Mouse (Mus musculus): ENCODE data around the gene Cep57.
"Not testable (repeated sequence)": the region's sequence is repeated elsewhere in the genome, so short reads cannot be mapped to it uniquely, and the experiment has no call there.

The Cep57 gene

GRCm38 (mm10) chr9:13790864-13791263, 36.0 kb downstream of the Cep57 start:
- not testable (repeated sequence) for DNase-seq

- DNase-seq = no peak
These were observed 44.9 kb downstream of the Cep57 start for GRCm38 (mm10) chr9:13781985-13782384.

GRCm38 (mm10) chr9:13774732-13775131, 52.2 kb downstream of the Cep57 start:
- DNase-seq = no peak

- DNase-seq = no peak
These were observed 60.3 kb downstream of the Cep57 start for GRCm38 (mm10) chr9:13766570-13766969.

GRCm38 (mm10) chr9:13765624-13766023, 61.3 kb downstream of the Cep57 start:
- DNase-seq = no peak

- no peak for DNase-seq
These were observed 66.5 kb downstream of the Cep57 start for GRCm38 (mm10) chr9:13760430-13760829.
